Mouse (Mus musculus): ENCODE measurements around the gene Prdm10. TPM values are rescaled to one million over a fixed set of nuclear protein-coding genes. Genes with fewer than 3 reads are reported as not detected.

Prdm10 gene
- polyA plus RNA-seq, 1 experiment = 7.3 TPM

GRCm38 (mm10) chr9:31365086-31365485 lies 84.7 kb downstream of the Prdm10 start:
- DNase-seq = no peak
- H3K4me3 ChIP-seq (replicated peaks; ENCODE audit: extremely low read depth, low read depth, low read length) = no peak overlapping the region
- TF ChIP-seq POLR2A (IDR thresholded peaks at IDR 0.05; ENCODE audit: borderline replicate concordance, extremely low read depth, low read depth, low read length) (no peak), CTCF (IDR thresholded peaks at IDR 0.05; ENCODE audit: insufficient read depth, low read length) (no peak)
- no peaks in the 10 kb centered on the region for H3K4me1 ChIP-seq (ENCODE audit: control insufficient read depth, insufficient read depth, low read length)
- WGBS = 80% methylated on average over 8 of the region's 8 CpGs

GRCm38 (mm10) chr9:31371740-31372139 lies 91.4 kb downstream of the Prdm10 start:
- H3K4me3 ChIP-seq (replicated peaks; ENCODE audit: extremely low read depth, low read depth, low read length) = no peak overlapping the region
- DNase-seq = no peak
- whole genome bisulfite sequencing = 93% methylated on average over 3 of the region's 3 CpGs
- no peaks in the 10 kb centered on the region for H3K4me1 ChIP-seq (ENCODE audit: control insufficient read depth, insufficient read depth, low read length)
- TF ChIP-seq POLR2A (IDR thresholded peaks at IDR 0.05; ENCODE audit: borderline replicate concordance, extremely low read depth, low read depth, low read length) (no peak), CTCF (IDR thresholded peaks at IDR 0.05; ENCODE audit: insufficient read depth, low read length) (no peak)

GRCm38 (mm10) chr9:31376661-31377060 lies 96.3 kb downstream of the Prdm10 start:
- no peak for DNase-seq
- Histone ChIP-seq H3K4me3 (replicated peaks; ENCODE audit: extremely low read depth, low read depth, low read length) (no peak overlapping the region), H3K4me1 (ENCODE audit: control insufficient read depth, insufficient read depth, low read length) (peaks cover 2% of the 10 kb centered on the region; the same call in 1 of the 2 replicates)
- TF ChIP-seq POLR2A (IDR thresholded peaks at IDR 0.05; ENCODE audit: borderline replicate concordance, extremely low read depth, low read depth, low read length) (no peak), CTCF (IDR thresholded peaks at IDR 0.05; ENCODE audit: insufficient read depth, low read length) (no peak)

- 71% methylated on average over 17 of the region's 17 CpGs for WGBS
- TF ChIP-seq POLR2A (IDR thresholded peaks at IDR 0.05; ENCODE audit: borderline replicate concordance, extremely low read depth, low read depth, low read length) = no peak
- no peak for TF ChIP-seq CTCF (IDR thresholded peaks at IDR 0.05; ENCODE audit: insufficient read depth, low read length)
- no peak overlapping the region for H3K4me3 ChIP-seq (replicated peaks; ENCODE audit: extremely low read depth, low read depth, low read length)
- peaks cover 6% of the 10 kb centered on the region for H3K4me1 ChIP-seq (ENCODE audit: control insufficient read depth, insufficient read depth, low read length)
- DNase-seq = no peak
Measured at GRCm38 (mm10) chr9:31384786-31385499, 104.6 kb downstream of the Prdm10 start.

- peak; percentile 22 for DNase-seq
- WGBS = 16% methylated on average over 4 of the region's 4 CpGs
- peak overlapping the region; percentile 98 for H3K4me3 ChIP-seq (replicated peaks; ENCODE audit: extremely low read depth, low read depth, low read length)
- H3K4me1 ChIP-seq (ENCODE audit: control insufficient read depth, insufficient read depth, low read length) = peaks cover 6% of the 10 kb centered on the region
- no peak for TF ChIP-seq CTCF (IDR thresholded peaks at IDR 0.05; ENCODE audit: insufficient read depth, low read length)
- no peak for TF ChIP-seq POLR2A (IDR thresholded peaks at IDR 0.05; ENCODE audit: borderline replicate concordance, extremely low read depth, low read depth, low read length)
Measured at GRCm38 (mm10) chr9:31385500-31385869, 105.1 kb downstream of the Prdm10 start.

GRCm38 (mm10) chr9:31385947-31386354 lies 105.6 kb downstream of the Prdm10 start, which contains the start of gene Nfrkb:
TSS of gene Nfrkb (plus strand) at chr9:31386192.
- Histone ChIP-seq H3K4me1 (ENCODE audit: control insufficient read depth, insufficient read depth, low read length) (peaks cover 6% of the 10 kb centered on the region), H3K4me3 (replicated peaks; ENCODE audit: extremely low read depth, low read depth, low read length) (peak within 1 kb of the TSS; percentile 98)
- WGBS = 1% methylated on average over 46 of the region's 46 CpGs
- peak; percentile 94 for DNase-seq
- TF ChIP-seq POLR2A (IDR thresholded peaks at IDR 0.05; ENCODE audit: borderline replicate concordance, extremely low read depth, low read depth, low read length) (peak; percentile 92; the same call in 1 of the 2 replicates), CTCF (IDR thresholded peaks at IDR 0.05; ENCODE audit: insufficient read depth, low read length) (no peak)

- Histone ChIP-seq H3K4me3 (replicated peaks; ENCODE audit: extremely low read depth, low read depth, low read length) (peak overlapping the region; percentile 98), H3K4me1 (ENCODE audit: control insufficient read depth, insufficient read depth, low read length) (peaks cover 6% of the 10 kb centered on the region)
- TF ChIP-seq CTCF (IDR thresholded peaks at IDR 0.05; ENCODE audit: insufficient read depth, low read length) (no peak), POLR2A (IDR thresholded peaks at IDR 0.05; ENCODE audit: borderline replicate concordance, extremely low read depth, low read depth, low read length) (no peak)
- no peak for DNase-seq
- 7% methylated on average over 44 of the region's 44 CpGs for WGBS
Measured at GRCm38 (mm10) chr9:31386368-31387180, 106.2 kb downstream of the Prdm10 start.

GRCm38 (mm10) chr9:31387206-31387605 lies 106.9 kb downstream of the Prdm10 start:
- TF ChIP-seq CTCF (IDR thresholded peaks at IDR 0.05; ENCODE audit: insufficient read depth, low read length) = no peak
- TF ChIP-seq POLR2A (IDR thresholded peaks at IDR 0.05; ENCODE audit: borderline replicate concordance, extremely low read depth, low read depth, low read length) = no peak
- Histone ChIP-seq H3K4me1 (ENCODE audit: control insufficient read depth, insufficient read depth, low read length) (peaks cover 6% of the 10 kb centered on the region), H3K4me3 (replicated peaks; ENCODE audit: extremely low read depth, low read depth, low read length) (no peak overlapping the region)
- DNase-seq = no peak
- 85% methylated on average over 5 of the region's 5 CpGs for WGBS

GRCm38 (mm10) chr9:31400441-31400840 lies 120.1 kb downstream of the Prdm10 start:
- 49% methylated on average over 4 of the region's 4 CpGs for WGBS

More at GRCm38 (mm10) chr9:31400441-31400840, 120.1 kb downstream of the Prdm10 start:
- peak; percentile 69 for DNase-seq
- peak; percentile 83 for TF ChIP-seq CTCF (IDR thresholded peaks at IDR 0.05; ENCODE audit: insufficient read depth, low read length)
- TF ChIP-seq POLR2A (IDR thresholded peaks at IDR 0.05; ENCODE audit: borderline replicate concordance, extremely low read depth, low read depth, low read length) = no peak
- Histone ChIP-seq H3K4me3 (replicated peaks; ENCODE audit: extremely low read depth, low read depth, low read length) (no peak overlapping the region), H3K4me1 (ENCODE audit: control insufficient read depth, insufficient read depth, low read length) (no peaks in the 10 kb centered on the region)
